Mouse (Mus musculus) MEL (cell line): ENCODE data around the gene Nr4a1. TPM values are rescaled to one million over a fixed set of nuclear protein-coding genes. Genes with fewer than 3 reads are reported as not detected.

Source experiments
- DNase-seq: peaks from one replicate; pipeline ENCODE4 v3.0.0; 2011; ENCODE audit warnings: low read depth, low spot score
- H3K27ac ChIP-seq: 2 replicates; pipeline ENCODE4 v1.5.1; 2012; ENCODE audit warnings: low read depth, mild to moderate bottlenecking, control low read depth, low read length, moderate library complexity; ENCODE audit not compliant: control insufficient read depth
- H3K27me3 ChIP-seq, 2 experiments: fragments of 150-350 bp in 1 of 2; sonication (generic) in 1 of 2; 2 replicates each; pipeline ENCODE4 v1.6.1; 2012; ENCODE audit warnings: low read length in 2 of 2, mild to moderate bottlenecking in 2 of 2, improper control_type of control experiment in 1 of 2, moderate library complexity in 1 of 2; ENCODE audit not compliant: insufficient read depth in 2 of 2, control insufficient read depth in 1 of 2
- H3K36me3 ChIP-seq, 2 experiments: 2 replicates each; pipeline ENCODE4 v1.6.1; 2012 to 2014; ENCODE audit warnings: low read length in 2 of 2, improper control_type of control experiment in 1 of 2, inconsistent platforms in 1 of 2, mild to moderate bottlenecking in 1 of 2; ENCODE audit not compliant: insufficient read depth in 2 of 2, control insufficient read depth in 1 of 2
- H3K4me1 ChIP-seq, 2 experiments: fragments of 150-350 bp in 1 of 2; sonication (generic) in 1 of 2; 2 replicates each; pipeline ENCODE4 v1.6.1; 2012; ENCODE audit warnings: low read length in 2 of 2, improper control_type of control experiment in 1 of 2, mild to moderate bottlenecking in 1 of 2; ENCODE audit not compliant: insufficient read depth in 2 of 2, control insufficient read depth in 1 of 2
- H3K4me3 ChIP-seq, 2 experiments: fragments of 150-350 bp in 1 of 2; sonication (generic) in 1 of 2; 2 replicates each; pipeline ENCODE4 v1.5.1; 2012; ENCODE audit warnings: low read depth in 2 of 2, low read length in 2 of 2, mild to moderate bottlenecking in 2 of 2, moderate library complexity in 2 of 2, control low read depth in 1 of 2, improper control_type of control experiment in 1 of 2; ENCODE audit not compliant: control insufficient read depth in 1 of 2, insufficient read depth in 1 of 2
- H3K79me2 ChIP-seq: 2 replicates; pipeline ENCODE4 v1.6.1; 2012; ENCODE audit warnings: mild to moderate bottlenecking, low read length, moderate library complexity; ENCODE audit not compliant: control insufficient read depth, poor library complexity, insufficient read depth
- H3K9ac ChIP-seq: 2 replicates; pipeline ENCODE4 v1.6.1; 2012; ENCODE audit warnings: low read depth, mild to moderate bottlenecking, control low read depth, low read length, moderate library complexity; ENCODE audit not compliant: control insufficient read depth, poor library complexity, severe bottlenecking
- H3K9me3 ChIP-seq: fragments of 150-350 bp; sonication (generic); replicated peaks from 2 replicates; pipeline ENCODE4 v1.6.1; 2012; ENCODE audit warnings: mild to moderate bottlenecking, low read length, improper control_type of control experiment, moderate library complexity; ENCODE audit not compliant: insufficient read depth
- BHLHE40 ChIP-seq: IDR thresholded peaks from 2 replicates; pipeline ENCODE4 v1.6.1; 2012; ENCODE audit warnings: low read depth, mild to moderate bottlenecking, inconsistent platforms, low read length, improper control_type of control experiment, borderline replicate concordance
- CHD1 ChIP-seq: IDR thresholded peaks from 2 replicates; pipeline ENCODE4 v1.6.1; 2012; ENCODE audit warnings: low read depth, mild to moderate bottlenecking, inconsistent platforms, low read length, improper control_type of control experiment
- CHD2 ChIP-seq: IDR thresholded peaks from 2 replicates; pipeline ENCODE4 v1.6.1; 2011; ENCODE audit warnings: low read length, improper control_type of control experiment
- CTCF ChIP-seq, 3 experiments: IDR thresholded peaks in 2 of 3; conservative IDR thresholded peaks in 1 of 3; 2 replicates each; pipeline ENCODE4 v1.5.1; 2011 to 2012; ENCODE audit warnings: low read length in 3 of 3, low read depth in 2 of 3, mild to moderate bottlenecking in 2 of 3, improper control_type of control experiment in 1 of 3, inconsistent platforms in 1 of 3, mixed read lengths in 1 of 3, moderate library complexity in 1 of 3; ENCODE audit not compliant: control insufficient read depth in 1 of 3, insufficient read depth in 1 of 3, poor library complexity in 1 of 3, severe bottlenecking in 1 of 3
- ELF1 ChIP-seq: IDR thresholded peaks from 2 replicates; pipeline ENCODE4 v1.6.1; 2014; ENCODE audit warnings: low read depth, mild to moderate bottlenecking, inconsistent platforms, low read length, improper control_type of control experiment, moderate library complexity
- GABPA ChIP-seq: IDR thresholded peaks from 2 replicates; pipeline ENCODE4 v1.6.1; 2012; ENCODE audit warnings: low read depth, mild to moderate bottlenecking, inconsistent platforms, low read length, improper control_type of control experiment, moderate library complexity
- GATA1 ChIP-seq: IDR thresholded peaks from 2 replicates; pipeline ENCODE4 v1.6.1; 2011; ENCODE audit warnings: low read depth, low read length, improper control_type of control experiment
- HCFC1 ChIP-seq: IDR thresholded peaks from 2 replicates; pipeline ENCODE4 v1.6.1; 2012; ENCODE audit warnings: low read depth, mild to moderate bottlenecking, inconsistent platforms, low read length, improper control_type of control experiment, moderate library complexity
- JUND ChIP-seq: IDR thresholded peaks from 2 replicates; pipeline ENCODE4 v1.6.1; 2011; ENCODE audit warnings: low read depth, mild to moderate bottlenecking, improper control_type of control experiment, low read length
- KAT2A ChIP-seq: conservative IDR thresholded peaks from 2 replicates; pipeline ENCODE4 v1.6.1; 2012; ENCODE audit warnings: low read depth, low read length, improper control_type of control experiment, inconsistent platforms
- MAFK ChIP-seq: IDR thresholded peaks from 2 replicates; pipeline ENCODE4 v1.6.1; 2011; ENCODE audit warnings: low read depth, mild to moderate bottlenecking, low read length, improper control_type of control experiment, borderline replicate concordance
- MAX ChIP-seq: IDR thresholded peaks from 2 replicates; pipeline ENCODE4 v1.6.1; 2011; ENCODE audit warnings: low read length, improper control_type of control experiment
- MAZ ChIP-seq: IDR thresholded peaks from 2 replicates; pipeline ENCODE4 v1.6.1; 2012; ENCODE audit warnings: low read depth, mild to moderate bottlenecking, inconsistent platforms, low read length, improper control_type of control experiment
- MEF2A ChIP-seq: IDR thresholded peaks from 2 replicates; pipeline ENCODE4 v1.6.1; 2014; ENCODE audit warnings: low read depth, mild to moderate bottlenecking, inconsistent platforms, low read length, improper control_type of control experiment; ENCODE audit not compliant: poor library complexity, insufficient replicate concordance, severe bottlenecking; ENCODE audit errors: extremely low read depth
- MXI1 ChIP-seq: IDR thresholded peaks from 2 replicates; pipeline ENCODE4 v1.6.1; 2011; ENCODE audit warnings: mild to moderate bottlenecking, low read depth, low read length, improper control_type of control experiment
- NELFE ChIP-seq: IDR thresholded peaks from 2 replicates; pipeline ENCODE4 v1.6.1; 2011; ENCODE audit warnings: low read depth, low read length, improper control_type of control experiment
- NRF1 ChIP-seq: IDR thresholded peaks from 2 replicates; pipeline ENCODE4 v1.6.1; 2014; ENCODE audit warnings: low read depth, mild to moderate bottlenecking, inconsistent platforms, low read length, improper control_type of control experiment, moderate library complexity; ENCODE audit not compliant: poor library complexity, insufficient read depth, severe bottlenecking
- POLR2A ChIP-seq, 2 experiments: IDR thresholded peaks; 2 replicates each; pipeline ENCODE4 v1.6.1; 2011 to 2012; ENCODE audit warnings: low read length in 2 of 2, mild to moderate bottlenecking in 2 of 2, control low read depth in 1 of 2, improper control_type of control experiment in 1 of 2, low read depth in 1 of 2, moderate library complexity in 1 of 2; ENCODE audit not compliant: control insufficient read depth in 1 of 2, insufficient read depth in 1 of 2, poor library complexity in 1 of 2
- POLR2AphosphoS2 ChIP-seq: IDR thresholded peaks from 2 replicates; pipeline ENCODE4 v1.6.1; 2011; ENCODE audit warnings: low read length, improper control_type of control experiment
- POLR2AphosphoS5 ChIP-seq: IDR thresholded peaks from 2 replicates; pipeline ENCODE4 v1.6.1; 2012; ENCODE audit warnings: low read depth, borderline replicate concordance, mild to moderate bottlenecking, inconsistent platforms, low read length, moderate library complexity, mixed read lengths
- RAD21 ChIP-seq: IDR thresholded peaks from 2 replicates; pipeline ENCODE4 v1.6.1; 2011; ENCODE audit warnings: mild to moderate bottlenecking, low read depth, low read length, improper control_type of control experiment
- RCOR1 ChIP-seq: IDR thresholded peaks from 2 replicates; pipeline ENCODE4 v1.6.1; 2012; ENCODE audit warnings: low read depth, mild to moderate bottlenecking, inconsistent platforms, low read length, improper control_type of control experiment
- SIN3A ChIP-seq: IDR thresholded peaks from 2 replicates; pipeline ENCODE4 v1.6.1; 2012; ENCODE audit warnings: low read length, improper control_type of control experiment, inconsistent platforms
- SMC3 ChIP-seq: IDR thresholded peaks from 2 replicates; pipeline ENCODE4 v1.6.1; 2011; ENCODE audit warnings: low read depth, low read length, improper control_type of control experiment
- TAL1 ChIP-seq: IDR thresholded peaks from 2 replicates; pipeline ENCODE4 v1.6.1; 2012; ENCODE audit warnings: mild to moderate bottlenecking, inconsistent platforms, low read length, moderate library complexity, mixed read lengths
- TBP ChIP-seq: IDR thresholded peaks from 2 replicates; pipeline ENCODE4 v1.8.0; 2011; ENCODE audit warnings: low read depth, low read length, improper control_type of control experiment
- TCF12 ChIP-seq: IDR thresholded peaks from 2 replicates; pipeline ENCODE4 v1.6.1; 2014; ENCODE audit warnings: low read depth, mild to moderate bottlenecking, inconsistent platforms, low read length, improper control_type of control experiment, moderate library complexity
- UBTF ChIP-seq: IDR thresholded peaks from 2 replicates; pipeline ENCODE4 v1.6.1; 2012; ENCODE audit warnings: low read depth, mild to moderate bottlenecking, inconsistent platforms, low read length, improper control_type of control experiment, moderate library complexity, borderline replicate concordance; ENCODE audit not compliant: insufficient read depth
- USF1 ChIP-seq: IDR thresholded peaks from 2 replicates; pipeline ENCODE4 v1.6.1; 2014; ENCODE audit warnings: low read depth, mild to moderate bottlenecking, inconsistent platforms, low read length, improper control_type of control experiment, moderate library complexity
- ZC3H11A ChIP-seq: IDR thresholded peaks from 2 replicates; pipeline ENCODE4 v1.6.1; 2012; ENCODE audit warnings: low read depth, mild to moderate bottlenecking, inconsistent platforms, low read length, improper control_type of control experiment
- ZKSCAN1 ChIP-seq: IDR thresholded peaks from 2 replicates; pipeline ENCODE4 v1.6.1; 2012; ENCODE audit warnings: low read depth, mild to moderate bottlenecking, inconsistent platforms, low read length, improper control_type of control experiment, moderate library complexity
- ZMIZ1 ChIP-seq: IDR thresholded peaks from 2 replicates; pipeline ENCODE4 v1.6.1; 2012; ENCODE audit warnings: low read depth, mild to moderate bottlenecking, inconsistent platforms, low read length, improper control_type of control experiment, moderate library complexity
- ZNF384 ChIP-seq: IDR thresholded peaks from 2 replicates; pipeline ENCODE4 v1.6.1; 2012; ENCODE audit warnings: low read depth, mild to moderate bottlenecking, inconsistent platforms, low read length, improper control_type of control experiment
- polyA plus RNA-seq, 2 experiments: library from polyadenylated mRNA; stranded (reverse) in 1 of 2; unstranded in 1 of 2; fragments of >175 nt in 1 of 2; fragments of >200 nt in 1 of 2; gene quantifications; 2 replicates each; pipeline versions ENCODE4 v1.2.1 to v1.2.4; 2012; ENCODE audit warnings: low replicate concordance in 2 of 2, low read depth in 1 of 2; ENCODE audit not compliant: insufficient read length in 2 of 2, insufficient read depth in 1 of 2, missing spikeins in 1 of 2
- total RNA-seq: library from RNA; depleted of rRNA; stranded (reverse); fragments of 300-350 nt; gene quantifications from 2 replicates; pipeline ENCODE4 v1.2.3, GENCODE M21; 2012

Gene Nr4a1
- total and polyA plus RNA-seq, 3 experiments: 2.0 to 12.8 TPM; not detected in 1

- no peaks in the 10 kb centered on the region for H3K79me2 ChIP-seq
- H3K36me3 ChIP-seq: peaks cover 0 to 4% of the 10 kb centered on the region in 2 experiments; a peak in 1 of 4 replicates
- H3K4me1 ChIP-seq: peaks cover 4 to 15% of the 10 kb centered on the region in 2 experiments; a peak in 3 of 4 replicates
- H3K27ac ChIP-seq: no peak within 1 kb of the TSS
- peak; percentile 91 for DNase-seq
- H3K4me3 ChIP-seq: peak within 1 kb of the TSS; percentile 75 to 81
- TF ChIP-seq GABPA (no peak), POLR2AphosphoS5 (no peak), SMC3 (no peak), ZKSCAN1 (no peak), TCF12 (peak; percentile 27; the same call in 1 of the 2 replicates), NRF1 (0 out of 2 replicates have a peak, but pooled peaks have one; percentile 30), TBP (peak; percentile 89), USF1 (no peak), HCFC1 (no peak), TAL1 (no peak), UBTF (peak; percentile 76; the same call in 1 of the 2 replicates), JUND (no peak), MEF2A (no peak), ZNF384 (no peak), KAT2A (no peak), POLR2A (IDR thresholded peaks at IDR 0.05; ENCODE audit: control insufficient read depth in 1 of 2, insufficient read depth in 1 of 2, low read depth in 1 of 2, low read length in 2 of 2, poor library complexity in 1 of 2) (peak; percentile 88 to 91), RCOR1 (no peak), BHLHE40 (no peak), MAX (no peak; the same call in 1 of the 2 replicates), MAZ (peak; percentile 86; the same call in 1 of the 2 replicates), ZMIZ1 (no peak), ELF1 (no peak), SIN3A (peak; percentile 52; the same call in 1 of the 2 replicates), RAD21 (no peak), MAFK (no peak), CHD1 (no peak), CTCF (IDR thresholded peaks at IDR 0.05 in 2 of 3, conservative IDR thresholded peaks at IDR 0.05 in 1 of 3; ENCODE audit: control insufficient read depth in 1 of 3, insufficient read depth in 1 of 3, low read depth in 2 of 3, low read length in 3 of 3, poor library complexity in 1 of 3, severe bottlenecking in 1 of 3) (peak in 1 of 3 experiments; percentile 8; a peak in 1 of 6 replicates), NELFE (peak; percentile 80), MXI1 (peak; percentile 64), GATA1 (no peak), ZC3H11A (no peak), CHD2 (no peak), POLR2AphosphoS2 (peak; percentile 50; the same call in 1 of the 2 replicates)
- H3K27me3 ChIP-seq: no peaks in the 10 kb centered on the region
- peak within 1 kb of the TSS; percentile 84 for H3K9ac ChIP-seq
- no peaks in the 10 kb centered on the region for H3K9me3 ChIP-seq
Measured at GRCm38 (mm10) chr15:101224006-101224906, 29.8 kb upstream of the Nr4a1 start, which contains the start of gene Grasp. TSS of gene Grasp (plus strand) at chr15:101224188.
